Mouse (Mus musculus) G1E (cell line): Measurements from ENCODE around the gene Unc13c.

Experiments used
- CTCF ChIP-seq: IDR thresholded peaks from 2 replicates; pipeline ENCODE4 v1.5.1; 2012; ENCODE audit warnings: low read depth, low read length, inconsistent platforms, mixed read lengths
- GATA1 ChIP-seq: IDR thresholded peaks from 2 replicates; pipeline ENCODE4 v1.6.1; 2012; ENCODE audit warnings: borderline replicate concordance, low read length, inconsistent platforms, mixed read lengths

DNA sequence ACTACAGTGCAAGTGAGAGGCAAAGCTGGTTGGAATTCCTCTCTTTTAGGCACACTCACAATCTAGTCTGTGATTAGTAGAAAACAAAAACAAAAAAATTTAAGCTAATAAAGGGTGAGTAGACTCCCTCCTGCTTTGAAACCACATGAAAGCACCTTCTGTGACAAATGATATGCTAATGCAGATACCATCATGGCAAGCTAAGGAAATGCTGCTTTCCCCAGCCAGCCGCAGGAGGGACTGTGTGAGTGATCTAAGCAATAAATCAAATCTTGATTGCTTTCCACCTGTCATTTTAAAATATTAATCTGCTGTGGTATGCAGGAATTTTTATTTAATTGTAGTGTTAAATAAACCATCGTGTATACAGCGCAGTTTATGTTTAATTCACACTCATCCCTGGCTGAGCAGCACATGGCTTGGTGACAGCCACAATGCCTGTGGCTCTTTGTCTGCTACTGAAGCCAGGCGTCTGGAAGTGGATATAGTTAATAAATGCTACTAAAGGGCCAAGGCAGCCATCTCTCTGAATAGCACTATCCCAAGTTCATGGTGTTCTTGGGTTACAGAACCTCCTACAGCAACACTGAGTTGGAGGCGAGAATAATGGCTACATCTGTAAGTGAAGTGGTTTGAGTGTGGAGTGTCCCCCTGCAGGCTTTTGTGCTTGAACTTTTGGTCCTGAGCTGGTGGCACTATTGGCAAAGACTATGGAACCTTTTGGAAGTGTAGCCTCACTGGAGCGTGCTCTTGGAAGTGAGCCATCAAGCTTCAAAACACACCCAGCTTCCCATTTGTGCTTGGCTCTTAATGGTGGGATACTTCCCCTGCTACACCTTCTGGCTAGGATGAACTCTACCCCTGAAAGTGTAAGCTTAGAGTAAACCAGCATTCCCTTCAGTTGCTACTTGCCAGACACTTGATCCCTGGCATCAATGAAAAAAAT is 242.8 kb downstream of the Unc13c start:
- TF ChIP-seq CTCF: no peak
- no peak for TF ChIP-seq GATA1
